Mouse (Mus musculus) thymus, adult 2 months (tissue): ENCODE measurements around the gene H2-Ab1. TPM values are rescaled to one million over a fixed set of nuclear protein-coding genes. Genes with fewer than 3 reads are reported as not detected.

Experiments
- DNase-seq: peaks from one replicate; pipeline ENCODE4 v3.0.0; 2021
- H3K27ac ChIP-seq: fragments of 200-500 bp; 2 replicates; pipeline ENCODE4 v1.5.1; 2012; ENCODE audit warnings: low read length, control low read depth; ENCODE audit not compliant: control insufficient read depth, insufficient read depth
- H3K27me3 ChIP-seq: fragments of 200-500 bp; 2 replicates; pipeline ENCODE4 v1.6.1; 2012; ENCODE audit warnings: mild to moderate bottlenecking, low read length, moderate library complexity, mixed read lengths; ENCODE audit not compliant: control insufficient read depth, insufficient read depth
- H3K36me3 ChIP-seq: fragments of 200-500 bp; 2 replicates; pipeline ENCODE4 v1.6.1; 2012; ENCODE audit warnings: mild to moderate bottlenecking, low read length, moderate library complexity; ENCODE audit not compliant: control insufficient read depth, insufficient read depth
- H3K4me1 ChIP-seq: fragments of 200-500 bp; replicated peaks from 2 replicates; pipeline ENCODE4 v1.6.1; 2012; ENCODE audit warnings: low read length; ENCODE audit not compliant: control insufficient read depth, insufficient read depth
- H3K4me3 ChIP-seq: fragments of 200-500 bp; 2 replicates; pipeline ENCODE4 v1.5.1; 2012; ENCODE audit warnings: mild to moderate bottlenecking, low read length, control low read depth, moderate library complexity; ENCODE audit not compliant: control insufficient read depth, insufficient read depth
- CTCF ChIP-seq: fragments of 200-500 bp; IDR thresholded peaks from 2 replicates; pipeline ENCODE4 v1.5.1; 2012; ENCODE audit warnings: mild to moderate bottlenecking, control low read depth, low read length, moderate library complexity, borderline replicate concordance; ENCODE audit not compliant: control insufficient read depth, poor library complexity, insufficient read depth; ENCODE audit errors: extremely low read depth
- POLR2A ChIP-seq: fragments of 200-500 bp; IDR thresholded peaks from 2 replicates; pipeline ENCODE4 v1.6.1; 2012; ENCODE audit warnings: mild to moderate bottlenecking, low read length, control low read depth, moderate library complexity; ENCODE audit not compliant: control insufficient read depth, poor library complexity, insufficient read depth; ENCODE audit errors: extremely low read depth
- WGBS: fragments of 180-500 bp; shearing (Covaris S2); methylation state at CpG from one replicate; pipeline ENCODE4 v1.1.7; 2018; 5-methylcytosine and 5-hydroxymethylcytosine counted together
- polyA plus RNA-seq: library from polyadenylated mRNA; depleted of rRNA; stranded (reverse); fragments of >200 nt; gene quantifications from 2 replicates; pipeline ENCODE4 v1.2.3, GENCODE M21; 2012

Gene H2-Ab1
- polyA plus RNA-seq, 1 experiment, result 4,004 TPM

- H3K36me3 ChIP-seq, result no peaks in the 10 kb centered on the region
- no peak overlapping the region for H3K27ac ChIP-seq
- no peak overlapping the region for H3K4me3 ChIP-seq
- H3K4me1 ChIP-seq, result peaks cover 15% of the 10 kb centered on the region
- DNase-seq, result no peak
- TF ChIP-seq POLR2A (no peak), CTCF (no peak)
- no peaks in the 10 kb centered on the region for H3K27me3 ChIP-seq
- 86% methylated on average over 3 of the region's 3 CpGs for WGBS
These were observed 19.7 kb upstream of the H2-Ab1 start for GRCm38 (mm10) chr17:34237741-34238140.

- Histone ChIP-seq H3K4me3 (no peak within 1 kb of the TSS), H3K27ac (peak within 1 kb of the TSS; percentile 79), H3K4me1 (peaks cover 15% of the 10 kb centered on the region), H3K36me3 (no peaks in the 10 kb centered on the region), H3K27me3 (no peaks in the 10 kb centered on the region)
- 19% methylated on average over 3 of the region's 3 CpGs for WGBS
- TF ChIP-seq POLR2A (no peak), CTCF (no peak)
- peak; percentile 68 for DNase-seq
These were observed 18.8 kb upstream of the H2-Ab1 start, which contains the start of gene H2-Ob for GRCm38 (mm10) chr17:34238706-34239105. H2-Ob (plus strand) TSS chr17:34238903.

- H3K27ac ChIP-seq, result peak overlapping the region; percentile 83
- H3K4me3 ChIP-seq, result peak overlapping the region; percentile 10; the same call in 1 of the 2 replicates
- no peak for DNase-seq
- 2% methylated on average over 10 of the region's 10 CpGs for WGBS
- no peak for TF ChIP-seq POLR2A
- no peak for TF ChIP-seq CTCF
- no peaks in the 10 kb centered on the region for H3K36me3 ChIP-seq
- peaks cover 12% of the 10 kb centered on the region for H3K4me1 ChIP-seq
- no peaks in the 10 kb centered on the region for H3K27me3 ChIP-seq
These were observed 17.9 kb upstream of the H2-Ab1 start for GRCm38 (mm10) chr17:34239601-34240041.

GRCm38 (mm10) chr17:34240366-34240765 lies 17.1 kb upstream of the H2-Ab1 start:
- H3K4me3 ChIP-seq, result no peak overlapping the region
- 0 out of 2 replicates have a peak overlapping the region, but pooled peaks have one; percentile 83 for H3K27ac ChIP-seq
- TF ChIP-seq CTCF (no peak), POLR2A (no peak)
- H3K4me1 ChIP-seq, result peaks cover 12% of the 10 kb centered on the region
- no peak for DNase-seq
- 25% methylated on average over 3 of the region's 3 CpGs for WGBS
- H3K27me3 ChIP-seq, result no peaks in the 10 kb centered on the region
- no peaks in the 10 kb centered on the region for H3K36me3 ChIP-seq

GRCm38 (mm10) chr17:34240916-34241315 lies 16.6 kb upstream of the H2-Ab1 start:
- Histone ChIP-seq H3K4me3 (no peak overlapping the region), H3K27me3 (no peaks in the 10 kb centered on the region), H3K4me1 (peaks cover 12% of the 10 kb centered on the region), H3K27ac (no peak overlapping the region), H3K36me3 (no peaks in the 10 kb centered on the region)
- TF ChIP-seq CTCF (no peak), POLR2A (no peak)
- DNase-seq, result no peak
- WGBS, result 90% methylated on average over 6 of the region's 6 CpGs

GRCm38 (mm10) chr17:34244656-34245055 lies 12.8 kb upstream of the H2-Ab1 start:
- Histone ChIP-seq H3K27me3 (no peaks in the 10 kb centered on the region), H3K27ac (no peak overlapping the region), H3K36me3 (no peaks in the 10 kb centered on the region), H3K4me1 (peaks cover 5% of the 10 kb centered on the region), H3K4me3 (no peak overlapping the region)
- no peak for DNase-seq
- 93% methylated on average over 4 of the region's 4 CpGs for WGBS
- TF ChIP-seq CTCF (no peak), POLR2A (no peak)

GRCm38 (mm10) chr17:34247047-34247446 lies 10.4 kb upstream of the H2-Ab1 start:
- DNase-seq, result no peak
- WGBS, result 78% methylated on average over 3 of the region's 3 CpGs
- Histone ChIP-seq H3K4me1 (no peaks in the 10 kb centered on the region), H3K27ac (no peak overlapping the region), H3K4me3 (no peak overlapping the region), H3K27me3 (no peaks in the 10 kb centered on the region), H3K36me3 (no peaks in the 10 kb centered on the region)
- TF ChIP-seq POLR2A (no peak), CTCF (no peak)
